Mouse (Mus musculus) midbrain, embryonic 13.5 days (tissue): ENCODE data around the gene Cdh6. TPM values are rescaled to one million over a fixed set of nuclear protein-coding genes. Genes with fewer than 3 reads are reported as not detected.

ENCODE experiments used
- ATAC-seq: fragments of 200-750 bp; cut with Nextera tagmentation; 2 replicates; pipeline ENCODE4 v1.8.0; 2017; ENCODE audit warnings: mild to moderate bottlenecking, moderate TSS enrichment, moderate library complexity
- H3K27ac ChIP-seq: fragments of 300-500 bp; sonication (generic); 2 replicates; pipeline ENCODE4 v1.5.1; 2015; ENCODE audit warnings: inconsistent platforms, mild to moderate bottlenecking, moderate library complexity
- H3K27me3 ChIP-seq: fragments of 300-500 bp; sonication (generic); 2 replicates; pipeline ENCODE4 v1.6.1; 2015; ENCODE audit warnings: mild to moderate bottlenecking, inconsistent platforms
- H3K36me3 ChIP-seq: fragments of 300-500 bp; sonication (generic); 2 replicates; pipeline ENCODE4 v1.6.1; 2015; ENCODE audit warnings: mild to moderate bottlenecking, inconsistent platforms
- H3K4me1 ChIP-seq: fragments of 300-500 bp; sonication (generic); replicated peaks from 2 replicates; pipeline ENCODE4 v1.6.1; 2015; ENCODE audit warnings: inconsistent platforms
- H3K4me2 ChIP-seq: fragments of 300-500 bp; sonication (generic); replicated peaks from 2 replicates; pipeline ENCODE4 v1.6.1; 2015; ENCODE audit warnings: moderate library complexity, mild to moderate bottlenecking, inconsistent platforms
- H3K4me3 ChIP-seq: fragments of 300-500 bp; sonication (generic); replicated peaks from 2 replicates; pipeline ENCODE4 v1.5.1; 2015; ENCODE audit warnings: mild to moderate bottlenecking, inconsistent platforms
- H3K9ac ChIP-seq: fragments of 300-500 bp; sonication (generic); replicated peaks from 2 replicates; pipeline ENCODE4 v1.6.1; 2015; ENCODE audit warnings: mild to moderate bottlenecking, inconsistent platforms
- H3K9me3 ChIP-seq: fragments of 300-500 bp; sonication (generic); 2 replicates; pipeline ENCODE4 v1.6.1; 2016; ENCODE audit warnings: mild to moderate bottlenecking, inconsistent platforms
- WGBS: fragments of 180-500 bp; shearing (Covaris S2); methylation state at CpG from one replicate; pipeline ENCODE4 v1.1.7; 2015; 5-methylcytosine and 5-hydroxymethylcytosine counted together
- polyA plus RNA-seq: library from polyadenylated mRNA; unstranded; fragments of >200 nt; fragmentation: Nextera tagmentation; extraction: Ambion mirVana; gene quantifications from 2 replicates; pipeline ENCODE4 v1.2.1, GENCODE M21; 2015

Cdh6 gene
- polyA plus RNA-seq, 1 experiment from 2014 or later, result 10.2 TPM

DNA sequence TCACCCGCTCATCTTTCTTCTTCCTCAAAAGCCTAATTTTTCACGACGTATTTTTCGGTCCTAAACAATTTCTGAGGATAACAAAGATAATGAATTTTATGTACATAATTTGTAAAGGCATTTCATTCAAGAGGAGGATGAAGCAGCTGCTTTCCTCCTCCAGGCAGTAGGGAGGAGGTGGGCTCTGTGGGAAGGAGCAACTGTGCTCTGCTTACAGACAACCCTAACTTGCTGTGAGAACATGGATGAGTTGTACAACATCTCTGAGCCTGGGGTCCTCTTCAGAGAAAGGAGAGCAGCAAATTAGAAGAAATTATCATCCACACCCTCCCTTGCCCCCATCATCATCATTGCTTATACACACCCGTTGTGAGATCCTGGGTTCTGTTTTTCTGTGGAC lies 33.8 kb downstream of the Cdh6 start:
- Histone ChIP-seq H3K4me2 (no peak overlapping the region), H3K4me1 (no peaks in the 10 kb centered on the region), H3K36me3 (peaks cover under 1% of the 10 kb centered on the region; the same call in 1 of the 2 replicates), H3K9me3 (no peaks in the 10 kb centered on the region), H3K9ac (no peak overlapping the region), H3K4me3 (no peak overlapping the region), H3K27me3 (no peaks in the 10 kb centered on the region), H3K27ac (no peak overlapping the region)
- WGBS, result 73% methylated on average over 5 of the region's 5 CpGs
- no peak for ATAC-seq

DNA sequence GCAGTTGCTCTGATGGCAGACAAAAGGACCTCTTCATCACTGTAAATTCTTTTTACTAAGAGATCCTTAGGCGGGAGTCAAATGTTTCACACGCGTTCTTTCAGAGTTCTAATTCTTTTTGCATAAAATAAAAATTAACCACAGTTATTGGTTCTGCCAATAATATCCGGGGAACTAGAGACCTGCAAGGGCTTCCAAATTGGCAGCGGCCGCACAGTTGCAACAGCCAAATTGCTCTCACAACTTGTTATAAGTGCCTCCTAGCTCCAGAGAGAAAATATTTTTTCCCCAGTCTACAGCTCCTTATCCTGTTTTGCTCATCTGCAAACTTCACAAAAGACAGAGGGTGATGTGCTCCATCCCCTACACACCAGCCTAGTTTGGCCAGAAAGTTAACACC lies 36.3 kb downstream of the Cdh6 start:
- no peaks in the 10 kb centered on the region for H3K9me3 ChIP-seq
- no peak overlapping the region for H3K27ac ChIP-seq
- H3K4me2 ChIP-seq, result no peak overlapping the region
- 92% methylated on average over 6 of the region's 6 CpGs for WGBS
- no peak overlapping the region for H3K9ac ChIP-seq
- no peak overlapping the region for H3K4me3 ChIP-seq
- H3K27me3 ChIP-seq, result no peaks in the 10 kb centered on the region
- H3K4me1 ChIP-seq, result no peaks in the 10 kb centered on the region
- no peak for ATAC-seq
- H3K36me3 ChIP-seq, result no peaks in the 10 kb centered on the region

DNA sequence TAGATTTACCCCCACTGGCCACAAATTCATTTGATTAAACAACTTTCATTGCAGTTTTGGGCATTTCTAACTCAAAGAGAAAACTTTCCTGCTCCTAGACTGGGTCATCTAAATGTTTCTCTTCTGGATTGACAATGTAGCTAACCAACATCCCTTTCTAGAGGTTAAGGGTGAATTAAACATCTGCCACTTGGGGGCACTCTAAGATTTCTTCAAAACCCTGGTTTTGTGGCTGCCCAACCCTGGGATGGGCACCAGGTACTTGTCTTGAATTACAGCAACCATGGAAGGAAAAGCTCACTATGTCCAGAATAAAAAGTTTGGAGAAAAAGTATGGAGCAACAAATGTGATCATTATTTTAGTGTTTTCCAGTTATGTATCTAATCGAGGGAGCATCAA lies 39.4 kb downstream of the Cdh6 start:
- ATAC-seq, result no peak
- 85% methylated on average over 1 of the region's 1 CpGs for WGBS

DNA sequence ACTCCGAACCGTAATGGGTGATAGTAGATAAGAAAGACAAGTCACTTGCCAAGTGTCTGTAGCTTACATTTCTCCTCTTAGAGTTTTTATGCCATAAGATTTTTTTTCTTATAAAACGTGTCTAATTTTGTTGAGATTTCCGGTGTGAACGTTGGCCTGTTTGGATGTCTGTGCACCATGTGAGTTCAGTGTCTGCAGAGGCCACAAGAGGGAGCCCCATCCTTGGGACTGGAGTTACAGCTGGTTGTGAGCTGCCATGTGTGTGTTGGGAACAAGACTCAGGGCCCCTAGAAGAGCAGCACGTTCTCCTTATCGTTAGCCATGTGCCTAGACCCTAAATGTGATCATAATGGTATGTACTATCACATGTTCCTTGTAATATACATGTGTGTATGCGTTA lies 40.1 kb downstream of the Cdh6 start:
- no peaks in the 10 kb centered on the region for H3K27me3 ChIP-seq
- 0 out of 2 replicates have a peak, but pooled peaks cover 3% of the 10 kb centered on the region for H3K4me1 ChIP-seq
- no peak overlapping the region for H3K27ac ChIP-seq
- H3K9me3 ChIP-seq, result no peaks in the 10 kb centered on the region
- no peak overlapping the region for H3K4me3 ChIP-seq
- H3K9ac ChIP-seq, result no peak overlapping the region
- 94% methylated on average over 8 of the region's 8 CpGs for WGBS
- H3K4me2 ChIP-seq, result no peak overlapping the region
- ATAC-seq, result no peak
- no peaks in the 10 kb centered on the region for H3K36me3 ChIP-seq

More for the DNA sequence above, 39.4 kb downstream of the Cdh6 start:
- Histone ChIP-seq H3K9me3 (no peaks in the 10 kb centered on the region), H3K9ac (no peak overlapping the region), H3K4me2 (no peak overlapping the region), H3K4me3 (no peak overlapping the region), H3K27me3 (no peaks in the 10 kb centered on the region), H3K27ac (no peak overlapping the region), H3K36me3 (no peaks in the 10 kb centered on the region), H3K4me1 (0 out of 2 replicates have a peak, but pooled peaks cover 3% of the 10 kb centered on the region)

DNA sequence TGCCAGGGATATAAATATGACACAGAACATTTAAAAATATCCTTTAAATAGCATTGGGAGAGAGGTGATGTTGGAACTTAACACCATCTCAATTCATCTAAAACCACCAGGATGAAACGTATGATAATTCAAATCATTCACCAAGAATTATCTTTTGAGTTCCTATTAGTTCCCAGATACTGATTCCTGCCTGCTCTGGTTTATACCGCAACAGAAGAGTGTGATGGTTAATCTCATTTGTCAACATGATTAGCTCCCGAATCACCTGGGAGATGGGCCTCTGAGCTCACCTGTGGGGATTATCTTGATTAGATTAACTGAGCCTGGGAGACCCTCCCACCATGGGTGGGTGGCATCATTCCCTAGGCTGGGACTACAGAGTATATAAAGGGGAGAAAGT lies 41.0 kb downstream of the Cdh6 start:
- 92% methylated on average over 3 of the region's 3 CpGs for WGBS

DNA sequence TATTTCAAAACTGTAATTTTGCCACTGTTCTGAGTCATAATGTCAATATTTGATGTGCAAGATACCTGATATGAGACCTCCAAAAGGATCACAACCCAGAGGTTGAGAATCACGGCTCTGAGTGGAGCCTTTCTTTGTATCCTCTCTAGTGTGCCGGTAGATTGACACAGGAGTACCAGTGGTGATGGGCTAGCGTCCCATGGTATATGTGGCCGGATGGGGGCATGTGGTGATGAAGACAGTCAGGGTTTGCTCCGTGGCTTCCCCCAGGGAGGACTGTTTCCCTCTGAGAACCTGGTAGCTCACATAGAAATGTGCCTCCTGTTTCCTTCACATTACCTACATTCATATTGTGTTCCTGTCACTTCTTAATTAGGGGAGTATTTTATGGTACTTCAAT lies 43.2 kb downstream of the Cdh6 start:
- Histone ChIP-seq H3K4me2 (no peak overlapping the region), H3K4me3 (no peak overlapping the region), H3K9me3 (no peaks in the 10 kb centered on the region), H3K4me1 (0 out of 2 replicates have a peak, but pooled peaks cover 3% of the 10 kb centered on the region), H3K36me3 (no peaks in the 10 kb centered on the region), H3K9ac (no peak overlapping the region), H3K27ac (no peak overlapping the region), H3K27me3 (no peaks in the 10 kb centered on the region)
- 83% methylated on average over 5 of the region's 5 CpGs for WGBS
- ATAC-seq, result no peak

More for the DNA sequence above, 41.0 kb downstream of the Cdh6 start:
- Histone ChIP-seq H3K4me1 (0 out of 2 replicates have a peak, but pooled peaks cover 3% of the 10 kb centered on the region), H3K4me2 (no peak overlapping the region), H3K27ac (no peak overlapping the region), H3K27me3 (no peaks in the 10 kb centered on the region), H3K9me3 (no peaks in the 10 kb centered on the region), H3K36me3 (no peaks in the 10 kb centered on the region), H3K9ac (no peak overlapping the region), H3K4me3 (no peak overlapping the region)
- ATAC-seq, result no peak

DNA sequence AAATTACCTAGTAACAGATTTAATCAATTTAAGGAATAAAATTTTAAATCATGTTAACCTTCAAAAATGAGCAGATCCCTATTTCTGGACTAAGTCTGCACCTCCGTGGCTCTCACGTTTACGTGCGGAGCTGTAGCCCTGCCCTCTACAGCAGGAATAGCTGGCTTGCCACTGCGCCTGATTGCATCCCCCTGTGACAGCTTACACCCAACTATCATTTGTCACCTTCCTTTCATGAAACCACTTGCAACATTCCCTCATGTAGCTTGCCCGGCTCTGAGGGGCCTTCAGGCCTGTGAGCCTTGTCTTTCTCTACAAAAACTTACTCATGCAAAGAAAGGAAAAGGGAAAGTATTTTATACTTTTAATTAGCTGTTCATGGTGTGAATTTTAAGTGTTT lies 73.1 kb downstream of the Cdh6 start:
- no peak overlapping the region for H3K4me2 ChIP-seq
- no peak overlapping the region for H3K27ac ChIP-seq
- no peaks in the 10 kb centered on the region for H3K27me3 ChIP-seq
- 84% methylated on average over 6 of the region's 6 CpGs for WGBS
- H3K4me1 ChIP-seq, result 0 out of 2 replicates have a peak, but pooled peaks cover 3% of the 10 kb centered on the region
- H3K9ac ChIP-seq, result no peak overlapping the region
- no peaks in the 10 kb centered on the region for H3K9me3 ChIP-seq
- H3K36me3 ChIP-seq, result no peaks in the 10 kb centered on the region
- H3K4me3 ChIP-seq, result no peak overlapping the region
- ATAC-seq, result no peak

DNA sequence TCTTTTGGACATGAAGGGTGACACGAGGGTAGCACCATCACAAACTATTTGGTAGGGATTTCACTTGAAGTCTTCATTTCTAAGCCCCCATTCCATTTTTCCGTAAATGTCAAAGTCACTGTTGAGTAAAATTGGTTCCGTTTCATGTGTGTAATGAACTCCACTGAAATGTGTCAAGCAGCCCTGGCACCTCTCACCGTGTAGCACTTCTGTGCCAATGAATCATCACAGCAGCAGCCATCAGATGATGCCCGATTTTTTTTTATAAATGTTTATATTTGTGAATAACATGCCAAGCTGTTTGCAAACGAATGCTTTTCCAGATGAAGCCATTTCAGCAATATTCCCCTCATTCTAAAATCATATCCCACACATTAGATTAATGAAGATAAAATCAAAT lies 75.6 kb downstream of the Cdh6 start:
- no peaks in the 10 kb centered on the region for H3K27me3 ChIP-seq
- H3K9me3 ChIP-seq, result no peaks in the 10 kb centered on the region
- H3K36me3 ChIP-seq, result no peaks in the 10 kb centered on the region
- H3K4me2 ChIP-seq, result no peak overlapping the region
- H3K4me3 ChIP-seq, result no peak overlapping the region
- WGBS, result 88% methylated on average over 6 of the region's 6 CpGs
- peaks cover 22% of the 10 kb centered on the region for H3K4me1 ChIP-seq
- no peak for ATAC-seq
- H3K27ac ChIP-seq, result no peak overlapping the region
- H3K9ac ChIP-seq, result no peak overlapping the region

DNA sequence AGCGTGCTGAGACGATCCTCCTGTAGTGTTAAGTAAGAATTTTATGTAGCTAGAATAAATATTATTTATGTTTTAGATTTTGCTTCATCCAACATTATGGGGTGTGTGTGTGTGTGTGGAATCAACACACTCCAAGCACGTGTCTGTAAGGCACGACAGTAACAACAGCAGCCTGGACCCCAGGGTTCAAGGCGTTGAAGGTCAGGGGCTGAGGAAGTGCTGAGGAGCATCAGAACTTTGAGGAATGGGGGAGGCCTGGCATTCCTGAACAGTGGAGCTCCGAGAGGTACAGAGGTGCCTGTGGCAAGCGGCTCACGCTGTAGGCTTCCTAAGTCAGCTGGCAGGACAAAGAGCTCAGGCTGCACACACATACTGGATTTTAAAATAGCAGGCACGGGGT lies 78.1 kb downstream of the Cdh6 start:
- Histone ChIP-seq H3K4me2 (no peak overlapping the region), H3K4me3 (no peak overlapping the region), H3K36me3 (no peaks in the 10 kb centered on the region), H3K9me3 (no peaks in the 10 kb centered on the region), H3K27ac (no peak overlapping the region), H3K9ac (no peak overlapping the region), H3K4me1 (peaks cover 24% of the 10 kb centered on the region), H3K27me3 (no peaks in the 10 kb centered on the region)
- peak; percentile 73 for ATAC-seq
- WGBS, result 63% methylated on average over 9 of the region's 9 CpGs

DNA sequence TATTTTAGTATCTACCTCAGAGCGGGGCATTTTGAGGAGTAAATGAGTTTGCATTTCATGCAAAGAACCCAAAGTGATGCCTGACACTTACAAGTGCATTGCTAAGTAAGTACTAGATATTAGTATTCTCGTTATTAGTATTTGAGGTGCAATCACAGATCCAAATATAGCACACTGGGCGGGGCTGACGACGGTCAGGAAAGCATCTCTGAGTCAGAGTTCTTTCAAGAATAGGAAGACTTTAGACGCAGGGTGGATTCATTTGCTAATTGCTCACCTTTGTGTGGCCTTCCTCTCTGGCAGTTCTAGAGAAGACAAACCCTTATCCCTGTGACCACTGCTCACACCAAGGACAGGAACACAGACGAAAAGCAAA lies 78.6 kb downstream of the Cdh6 start:
- no peak overlapping the region for H3K4me3 ChIP-seq

DNA sequence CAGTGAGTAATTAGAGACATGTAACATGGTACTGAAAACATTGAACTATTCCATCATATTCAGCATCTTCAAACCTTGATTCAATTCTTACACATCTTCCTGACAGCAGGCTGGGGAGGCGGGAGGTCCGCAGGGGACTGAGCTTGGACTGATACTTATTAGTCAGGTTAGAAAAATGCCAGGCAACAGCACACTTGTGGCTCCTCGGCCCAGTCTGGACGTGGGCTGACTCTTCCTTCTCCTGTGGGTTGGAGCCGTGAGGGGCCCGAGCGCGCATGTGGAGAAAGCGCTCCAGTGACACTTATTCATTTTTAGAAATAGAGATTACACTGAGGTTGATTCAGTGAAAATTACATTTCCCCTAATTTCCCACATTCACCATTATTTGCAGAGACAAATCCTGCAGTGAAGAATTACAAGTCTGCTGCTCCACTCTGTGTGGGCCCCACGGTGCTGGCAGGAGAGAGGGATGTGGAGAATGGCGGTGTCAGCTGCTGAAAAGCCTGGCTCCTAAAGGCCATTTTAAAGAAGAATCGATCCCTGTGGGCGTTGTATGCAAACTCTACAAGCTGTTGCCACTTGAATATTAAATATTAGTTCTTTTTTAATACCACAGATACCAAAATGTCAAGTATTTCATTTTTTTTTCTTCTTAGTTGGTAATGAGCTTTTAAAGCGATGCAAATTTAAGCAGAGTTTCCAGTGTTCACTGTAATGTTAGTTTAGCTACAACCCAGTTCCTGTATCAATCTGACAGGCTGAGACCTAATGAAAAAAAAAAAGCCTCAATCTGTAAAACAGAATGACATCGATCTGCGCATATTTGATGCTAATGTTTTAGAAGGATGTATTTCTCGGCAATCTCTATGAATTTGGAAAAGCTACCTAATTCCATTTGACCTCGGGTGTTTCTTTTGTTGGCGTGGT lies 79.3 kb downstream of the Cdh6 start:
- peak; percentile 77 for ATAC-seq
- Histone ChIP-seq H3K9ac (no peak overlapping the region), H3K9me3 (no peaks in the 10 kb centered on the region), H3K27me3 (no peaks in the 10 kb centered on the region), H3K4me3 (no peak overlapping the region), H3K27ac (no peak overlapping the region), H3K4me2 (0 out of 2 replicates have a peak overlapping the region, but pooled peaks have one; percentile 9), H3K36me3 (no peaks in the 10 kb centered on the region), H3K4me1 (peaks cover 24% of the 10 kb centered on the region)
- WGBS, result 56% methylated on average over 19 of the region's 19 CpGs

More for the DNA sequence above, 78.6 kb downstream of the Cdh6 start:
- Histone ChIP-seq H3K27me3 (no peaks in the 10 kb centered on the region), H3K36me3 (no peaks in the 10 kb centered on the region), H3K27ac (no peak overlapping the region), H3K4me2 (no peak overlapping the region), H3K9ac (no peak overlapping the region), H3K9me3 (no peaks in the 10 kb centered on the region), H3K4me1 (peaks cover 24% of the 10 kb centered on the region)
- ATAC-seq, result no peak
- WGBS, result 58% methylated on average over 7 of the region's 7 CpGs

DNA sequence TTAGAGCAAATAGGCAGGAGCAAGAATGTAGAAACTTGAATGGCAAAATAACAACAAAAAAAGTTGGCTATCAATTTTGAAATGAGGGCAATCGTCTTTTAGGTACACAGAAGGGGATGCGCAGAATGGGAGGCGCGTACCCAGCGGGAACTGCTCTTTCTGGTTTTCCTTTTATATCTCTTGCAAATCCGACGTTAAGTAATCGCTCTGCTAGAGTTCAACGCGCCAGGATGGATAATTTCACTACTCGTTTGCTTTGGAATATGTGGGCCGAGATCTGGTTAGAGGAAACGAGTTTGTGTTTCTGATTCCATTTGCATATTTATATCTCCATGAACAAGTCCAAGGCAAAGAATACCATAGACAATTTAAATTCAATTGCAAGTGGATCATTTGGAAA lies 81.4 kb downstream of the Cdh6 start:
- no peak overlapping the region for H3K9ac ChIP-seq

More for the DNA sequence above, 81.4 kb downstream of the Cdh6 start:
- H3K27ac ChIP-seq, result no peak overlapping the region
- no peaks in the 10 kb centered on the region for H3K27me3 ChIP-seq
- WGBS, result 81% methylated on average over 13 of the region's 13 CpGs
- H3K9me3 ChIP-seq, result no peaks in the 10 kb centered on the region
- peaks cover 24% of the 10 kb centered on the region for H3K4me1 ChIP-seq
- H3K4me3 ChIP-seq, result no peak overlapping the region
- ATAC-seq, result no peak
- H3K4me2 ChIP-seq, result no peak overlapping the region
- H3K36me3 ChIP-seq, result no peaks in the 10 kb centered on the region
